Mouse (Mus musculus) small intestine, adult 2 months (tissue): Measurements from ENCODE around the gene Padi6. TPM values are rescaled to one million over a fixed set of nuclear protein-coding genes. Genes with fewer than 3 reads are reported as not detected.

Source experiments
- H3K27ac ChIP-seq: fragments of 200-500 bp; 2 replicates; pipeline ENCODE4 v1.5.1; 2012; ENCODE audit warnings: low read depth, low read length, control low read depth, inconsistent platforms; ENCODE audit not compliant: insufficient read depth
- H3K27me3 ChIP-seq: fragments of 200-500 bp; 2 replicates; pipeline ENCODE4 v1.6.1; 2012; ENCODE audit warnings: mild to moderate bottlenecking, moderate library complexity, low read length, inconsistent platforms; ENCODE audit not compliant: control insufficient read depth, insufficient read depth
- H3K36me3 ChIP-seq: fragments of 200-500 bp; 2 replicates; pipeline ENCODE4 v1.6.1; 2012; ENCODE audit warnings: mild to moderate bottlenecking, low read length, control low read depth, inconsistent platforms; ENCODE audit not compliant: control insufficient read depth, insufficient read depth
- H3K4me1 ChIP-seq: fragments of 200-500 bp; 2 replicates; pipeline ENCODE4 v1.6.1; 2012; ENCODE audit warnings: low read length, inconsistent platforms, mixed read lengths; ENCODE audit not compliant: control insufficient read depth, insufficient read depth, insufficient read length
- H3K4me3 ChIP-seq: fragments of 200-500 bp; 2 replicates; pipeline ENCODE4 v1.5.1; 2012; ENCODE audit warnings: low read depth, mild to moderate bottlenecking, control low read depth, inconsistent platforms, low read length, moderate library complexity
- CTCF ChIP-seq: fragments of 200-500 bp; IDR thresholded peaks from 2 replicates; pipeline ENCODE4 v1.5.1; 2012; ENCODE audit warnings: low read depth, mild to moderate bottlenecking, control low read depth, inconsistent platforms, low read length, moderate library complexity, mixed read lengths; ENCODE audit not compliant: insufficient replicate concordance, insufficient read length; ENCODE audit errors: extremely low read depth
- POLR2A ChIP-seq: fragments of 200-500 bp; IDR thresholded peaks from 2 replicates; pipeline ENCODE4 v1.6.1; 2012; ENCODE audit warnings: low read depth, mild to moderate bottlenecking, control low read depth, inconsistent platforms, low read length, moderate library complexity
- WGBS: fragments of 180-500 bp; shearing (Covaris S2); methylation state at CpG from one replicate; pipeline ENCODE4 v1.1.7; 2018; 5-methylcytosine and 5-hydroxymethylcytosine counted together
- polyA plus RNA-seq: library from polyadenylated mRNA; depleted of rRNA; stranded (reverse); fragments of >200 nt; gene quantifications from 2 replicates; pipeline ENCODE4 v1.2.3, GENCODE M21; 2012

Padi6 gene
- polyA plus RNA-seq, 1 experiment = not detected

DNA sequence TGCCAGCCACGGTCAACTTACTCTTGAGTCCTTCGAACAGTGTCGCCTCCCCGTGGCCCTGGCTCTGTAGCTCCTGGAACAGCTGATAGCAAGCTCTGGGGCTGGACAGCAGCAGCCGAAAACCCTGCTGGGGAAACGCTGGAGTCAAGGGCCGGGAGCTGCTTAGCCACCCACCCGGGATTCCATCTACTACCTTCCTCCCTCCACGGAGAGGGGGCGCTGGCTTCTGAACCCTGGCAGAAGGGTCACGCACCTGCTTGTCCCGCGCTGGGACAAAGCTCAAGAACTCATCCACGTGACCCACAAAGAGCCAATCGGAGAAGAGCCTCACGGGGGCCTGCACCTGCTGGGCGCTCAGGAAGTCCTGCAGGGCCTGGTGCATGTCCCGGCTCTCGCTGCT is 7.9 kb upstream of the Padi6 start:
- H3K4me3 ChIP-seq = peak overlapping the region; percentile 33
- WGBS = 4% methylated on average over 19 of the region's 19 CpGs
- H3K27me3 ChIP-seq = no peaks in the 10 kb centered on the region
- TF ChIP-seq POLR2A (no peak), CTCF (no peak)
- no peak overlapping the region for H3K27ac ChIP-seq
- no peaks in the 10 kb centered on the region for H3K36me3 ChIP-seq
- H3K4me1 ChIP-seq = peaks cover 3% of the 10 kb centered on the region

DNA sequence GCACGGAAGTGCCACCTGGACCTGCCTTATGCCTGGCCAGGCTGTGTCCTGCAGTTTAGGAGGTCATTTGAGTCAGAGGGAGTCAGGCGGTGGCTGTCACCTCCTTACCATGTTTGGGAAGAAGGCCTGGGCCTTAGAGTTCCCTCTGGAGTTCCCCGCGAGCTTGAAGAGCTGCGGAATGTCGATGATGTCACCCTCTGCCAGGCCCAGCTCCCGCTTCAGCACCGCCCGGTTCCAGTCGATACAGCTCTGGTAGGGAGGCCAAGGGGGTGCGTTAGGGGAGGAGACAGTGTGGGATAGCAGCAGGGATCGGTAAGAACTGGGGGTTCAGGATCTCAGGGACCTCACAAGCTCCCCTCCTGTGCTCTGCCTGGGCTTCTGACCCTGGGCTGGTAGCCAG is 5.5 kb upstream of the Padi6 start:
- Histone ChIP-seq H3K4me3 (no peak overlapping the region), H3K36me3 (no peaks in the 10 kb centered on the region), H3K27ac (no peak overlapping the region), H3K4me1 (peaks cover 3% of the 10 kb centered on the region), H3K27me3 (no peaks in the 10 kb centered on the region)
- WGBS = 37% methylated on average over 12 of the region's 12 CpGs
- TF ChIP-seq CTCF (no peak), POLR2A (no peak)

DNA sequence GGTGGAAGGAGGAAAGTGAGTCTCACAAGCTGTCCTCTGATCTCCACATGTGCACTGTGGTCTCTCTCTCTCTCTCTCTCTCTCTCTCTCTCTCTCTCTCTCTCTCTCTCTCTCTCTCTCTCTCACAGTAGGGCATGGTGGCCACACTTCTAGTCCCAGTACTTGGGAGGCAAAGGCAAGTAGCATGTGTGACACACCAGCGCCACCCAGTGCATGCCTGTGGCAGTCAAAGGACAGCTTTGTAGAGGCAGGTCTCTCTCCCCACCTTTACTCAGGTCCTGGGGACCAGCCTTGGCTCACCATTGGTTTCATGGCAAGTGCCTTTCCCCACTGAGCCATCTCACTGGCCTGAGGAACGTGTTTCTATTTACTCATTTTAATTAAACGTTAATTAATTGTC is 2.2 kb upstream of the Padi6 start:
- H3K27me3 ChIP-seq = no peaks in the 10 kb centered on the region; the same call in 1 of the 2 replicates
- H3K27ac ChIP-seq = no peak overlapping the region
- no peaks in the 10 kb centered on the region for H3K4me1 ChIP-seq
- H3K36me3 ChIP-seq = no peaks in the 10 kb centered on the region
- 10% methylated on average over 3 of the region's 3 CpGs for WGBS
- no peak for TF ChIP-seq POLR2A
- peak; percentile 33; the same call in 1 of the 2 replicates for TF ChIP-seq CTCF
- H3K4me3 ChIP-seq = no peak overlapping the region

DNA sequence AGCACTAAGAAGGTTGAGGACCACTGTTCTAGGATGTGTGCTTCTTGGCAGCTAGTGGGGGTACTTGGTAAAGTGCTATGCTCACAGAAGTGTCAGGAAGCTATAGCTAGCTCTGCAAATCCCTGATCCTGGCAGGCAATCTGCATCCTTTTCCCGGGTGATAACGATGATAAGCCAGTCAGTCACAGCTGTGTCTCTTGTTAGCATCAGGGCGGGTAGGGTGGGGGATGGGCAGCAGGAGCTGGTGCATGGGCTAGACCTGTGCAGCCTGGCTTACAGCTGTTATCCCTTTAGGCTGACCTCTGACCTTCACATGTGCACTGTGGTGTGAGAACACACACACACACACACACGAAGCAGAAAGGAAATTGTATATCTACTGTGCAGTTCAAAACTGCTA is 643 bp upstream of the Padi6 start:
- Histone ChIP-seq H3K27ac (no peak overlapping the region), H3K4me3 (no peak overlapping the region), H3K36me3 (no peaks in the 10 kb centered on the region), H3K4me1 (no peaks in the 10 kb centered on the region), H3K27me3 (no peaks in the 10 kb centered on the region; the same call in 1 of the 2 replicates)
- WGBS = 32% methylated on average over 4 of the region's 4 CpGs
- TF ChIP-seq POLR2A (no peak), CTCF (no peak)

DNA sequence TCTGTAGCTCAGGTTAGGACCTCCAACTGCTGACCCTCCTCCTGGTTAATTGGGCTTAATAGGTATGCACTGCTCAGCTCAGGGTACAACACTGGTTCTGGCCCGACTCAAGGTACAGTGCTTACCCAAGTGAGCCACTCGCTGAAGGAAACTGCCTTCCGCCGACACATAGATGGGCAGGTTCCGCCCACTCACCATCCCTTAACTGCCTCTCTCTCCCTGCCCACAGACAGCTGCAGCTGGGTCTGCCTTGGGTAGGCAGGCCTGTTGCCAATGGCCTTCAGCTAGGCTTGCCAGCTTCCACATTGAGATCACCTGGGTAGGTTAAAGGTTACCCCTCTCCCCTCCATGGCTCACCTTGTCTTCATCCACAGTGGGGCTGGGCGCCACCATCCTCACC is 1.0 kb downstream of the Padi6 start:
- no peak for TF ChIP-seq POLR2A
- TF ChIP-seq CTCF = no peak
- no peaks in the 10 kb centered on the region; the same call in 1 of the 2 replicates for H3K27me3 ChIP-seq
- no peak overlapping the region for H3K4me3 ChIP-seq
- no peak overlapping the region for H3K27ac ChIP-seq
- no peaks in the 10 kb centered on the region for H3K36me3 ChIP-seq
- WGBS = 61% methylated on average over 6 of the region's 6 CpGs
- H3K4me1 ChIP-seq = no peaks in the 10 kb centered on the region

DNA sequence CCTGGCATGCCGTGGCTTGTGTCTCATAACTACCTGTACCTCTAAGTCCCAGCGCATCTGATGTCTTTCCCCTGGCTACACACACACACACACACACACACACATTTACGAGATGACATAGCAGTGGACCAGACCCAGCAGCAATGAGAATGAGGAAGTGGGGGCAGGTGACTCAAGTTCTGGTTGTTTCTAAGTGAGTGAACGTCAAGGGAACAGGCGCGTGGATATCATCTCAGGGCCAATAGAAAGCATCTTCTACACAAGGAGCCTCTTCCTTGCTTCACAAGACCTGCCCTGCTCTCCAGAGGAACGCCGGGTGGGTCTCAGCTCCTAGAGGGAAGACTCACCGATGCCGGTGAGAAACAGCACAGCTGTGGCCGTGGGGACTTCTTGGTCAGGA is 1.8 kb downstream of the Padi6 start:
- no peaks in the 10 kb centered on the region for H3K4me1 ChIP-seq
- no peaks in the 10 kb centered on the region; the same call in 1 of the 2 replicates for H3K27me3 ChIP-seq
- H3K4me3 ChIP-seq = no peak overlapping the region
- 71% methylated on average over 11 of the region's 11 CpGs for WGBS
- H3K27ac ChIP-seq = no peak overlapping the region
- no peaks in the 10 kb centered on the region for H3K36me3 ChIP-seq
- TF ChIP-seq POLR2A (no peak), CTCF (no peak)

DNA sequence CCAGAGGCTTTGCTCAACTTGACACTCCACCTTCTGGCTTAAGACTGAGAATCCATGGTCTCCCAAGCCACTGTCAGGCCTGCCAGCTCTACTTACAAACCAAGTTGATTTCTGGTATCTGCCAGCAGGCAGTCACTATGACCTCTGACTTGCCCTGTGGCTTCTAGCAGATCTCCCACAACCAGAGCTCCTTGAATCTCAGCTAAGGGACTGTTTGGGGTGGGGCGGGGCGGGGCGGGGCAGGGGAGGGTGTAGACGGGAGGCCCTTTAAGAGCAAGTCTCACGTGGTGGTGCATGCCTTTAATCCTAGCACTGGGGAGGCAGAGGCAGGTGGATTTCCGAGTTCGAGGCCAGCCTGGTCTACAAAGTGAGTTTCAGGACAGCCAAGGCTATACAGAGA is 9.6 kb downstream of the Padi6 start:
- no peak for TF ChIP-seq CTCF
- TF ChIP-seq POLR2A = no peak
- no peaks in the 10 kb centered on the region for H3K27me3 ChIP-seq
- no peaks in the 10 kb centered on the region for H3K36me3 ChIP-seq
- H3K27ac ChIP-seq = no peak overlapping the region
- WGBS = 45% methylated on average over 7 of the region's 7 CpGs
- H3K4me3 ChIP-seq = no peak overlapping the region
- no peaks in the 10 kb centered on the region for H3K4me1 ChIP-seq

DNA sequence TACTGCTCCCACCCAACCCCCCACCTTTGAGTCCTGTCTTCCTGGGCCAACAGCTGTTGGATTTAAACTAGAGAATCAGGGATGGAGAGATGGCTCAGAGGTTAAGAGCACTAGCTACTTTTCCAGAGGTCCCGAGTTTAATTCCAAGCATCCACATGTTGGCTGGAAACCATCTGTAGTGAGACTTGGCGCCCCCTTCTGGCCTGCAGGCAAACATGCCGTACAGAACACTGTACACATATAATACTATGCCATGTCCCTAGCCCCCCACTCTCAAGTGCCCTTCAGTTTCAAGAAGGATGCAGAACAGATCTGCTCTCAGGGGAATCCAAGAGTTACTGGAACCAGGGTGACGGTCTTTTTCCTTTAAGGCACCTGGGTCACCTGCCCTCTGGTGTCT is 10.8 kb downstream of the Padi6 start:
- H3K4me3 ChIP-seq = no peak overlapping the region
- H3K27ac ChIP-seq = no peak overlapping the region
- 80% methylated on average over 4 of the region's 4 CpGs for WGBS
- H3K36me3 ChIP-seq = no peaks in the 10 kb centered on the region
- no peaks in the 10 kb centered on the region for H3K4me1 ChIP-seq
- no peaks in the 10 kb centered on the region for H3K27me3 ChIP-seq
- TF ChIP-seq CTCF (peak; percentile 32; the same call in 1 of the 2 replicates), POLR2A (no peak)
